Mouse (Mus musculus) forebrain, embryonic 11.5 days (tissue): Measurements from ENCODE around the gene Gm49395. TPM values are rescaled to one million over a fixed set of nuclear protein-coding genes. Genes with fewer than 3 reads are reported as not detected.

Source experiments
- ATAC-seq: fragments of 200-750 bp; cut with Nextera tagmentation; replicated peaks from 2 replicates; pipeline ENCODE4 v1.8.0; 2017; ENCODE audit warnings: moderate TSS enrichment; ENCODE audit not compliant: low FRiP score
- DNase-seq: peaks from one replicate; pipeline ENCODE4 v3.0.0-alpha.2; 2017; ENCODE audit warnings: low spot score
- H3K27ac ChIP-seq: fragments of 300-500 bp; sonication (generic); 2 replicates; pipeline ENCODE4 v1.5.1; 2014; ENCODE audit warnings: low read depth, low read length
- H3K27me3 ChIP-seq: fragments of 300-500 bp; sonication (generic); 2 replicates; pipeline ENCODE4 v1.6.1; 2014; ENCODE audit warnings: mild to moderate bottlenecking, low read length, mixed read lengths; ENCODE audit not compliant: control insufficient read depth, insufficient read depth
- H3K36me3 ChIP-seq: fragments of 300-500 bp; sonication (generic); 2 replicates; pipeline ENCODE4 v1.6.1; 2014; ENCODE audit warnings: mild to moderate bottlenecking, low read length, moderate library complexity, mixed read lengths; ENCODE audit not compliant: control insufficient read depth, insufficient read depth
- H3K4me1 ChIP-seq: fragments of 300-500 bp; sonication (generic); replicated peaks from 2 replicates; pipeline ENCODE4 v1.6.1; 2014; ENCODE audit warnings: low read length, mixed read lengths; ENCODE audit not compliant: control insufficient read depth, insufficient read depth
- H3K4me2 ChIP-seq: fragments of 300-500 bp; sonication (generic); 2 replicates; pipeline ENCODE4 v1.6.1; 2014; ENCODE audit warnings: low read depth, mild to moderate bottlenecking, low read length, moderate library complexity, mixed read lengths; ENCODE audit not compliant: severe bottlenecking
- H3K4me3 ChIP-seq: fragments of 300-500 bp; sonication (generic); 2 replicates; pipeline ENCODE4 v1.5.1; 2014; ENCODE audit warnings: low read depth, low read length
- H3K9ac ChIP-seq: fragments of 300-500 bp; sonication (generic); 2 replicates; pipeline ENCODE4 v1.6.1; 2014; ENCODE audit warnings: low read length
- H3K9me3 ChIP-seq: fragments of 300-500 bp; sonication (generic); 2 replicates; pipeline ENCODE4 v1.6.1; 2016; ENCODE audit warnings: low read length, mixed read lengths; ENCODE audit not compliant: control insufficient read depth
- WGBS: fragments of 180-500 bp; shearing (Covaris S2); extraction: QIAGEN DNeasy Blood & Tissue Kit; methylation state at CpG from one replicate; pipeline ENCODE4 v1.1.7; 2014; 5-methylcytosine and 5-hydroxymethylcytosine counted together
- polyA plus RNA-seq: library from polyadenylated mRNA; unstranded; fragments of >200 nt; fragmentation: Nextera tagmentation; extraction: Ambion mirVana; gene quantifications from 2 replicates; pipeline ENCODE4 v1.2.1, GENCODE M21; 2014

The Gm49395 gene
- polyA plus RNA-seq, 1 experiment from 2014 or later: 4.4 TPM

GRCm38 (mm10) chr13:115022117-115022787 is 79.5 kb downstream of the Gm49395 start:
- DNase-seq: no peak
- H3K27me3 ChIP-seq: no peaks in the 10 kb centered on the region
- no peaks in the 10 kb centered on the region for H3K36me3 ChIP-seq
- no peaks in the 10 kb centered on the region for H3K4me1 ChIP-seq
- 91% methylated on average over 6 of the region's 6 CpGs for WGBS
- H3K4me3 ChIP-seq: no peak overlapping the region
- H3K4me2 ChIP-seq: no peak overlapping the region
- no peak for ATAC-seq
- H3K27ac ChIP-seq: no peak overlapping the region
- no peaks in the 10 kb centered on the region for H3K9me3 ChIP-seq
- H3K9ac ChIP-seq: no peak overlapping the region

GRCm38 (mm10) chr13:115021411-115021810 is 80.3 kb downstream of the Gm49395 start:
- Histone ChIP-seq H3K9ac (no peak overlapping the region), H3K9me3 (no peaks in the 10 kb centered on the region), H3K4me3 (no peak overlapping the region), H3K4me1 (no peaks in the 10 kb centered on the region), H3K36me3 (no peaks in the 10 kb centered on the region), H3K27me3 (no peaks in the 10 kb centered on the region), H3K27ac (no peak overlapping the region), H3K4me2 (no peak overlapping the region)
- WGBS: 82% methylated on average over 10 of the region's 10 CpGs
- DNase-seq (no peak), ATAC-seq (no peak)

GRCm38 (mm10) chr13:115020727-115021126 is 81.0 kb downstream of the Gm49395 start:
- no peaks in the 10 kb centered on the region for H3K4me1 ChIP-seq
- DNase-seq: no peak
- WGBS: 94% methylated on average over 4 of the region's 4 CpGs
- H3K4me3 ChIP-seq: no peak overlapping the region
- H3K36me3 ChIP-seq: no peaks in the 10 kb centered on the region
- H3K27me3 ChIP-seq: no peaks in the 10 kb centered on the region
- no peak for ATAC-seq
- no peak overlapping the region for H3K4me2 ChIP-seq
- no peak overlapping the region for H3K9ac ChIP-seq
- no peaks in the 10 kb centered on the region for H3K9me3 ChIP-seq
- H3K27ac ChIP-seq: no peak overlapping the region

- H3K9me3 ChIP-seq: no peaks in the 10 kb centered on the region
- ATAC-seq (no peak), DNase-seq (no peak)
- H3K27me3 ChIP-seq: no peaks in the 10 kb centered on the region
- no peak overlapping the region for H3K9ac ChIP-seq
- no peak overlapping the region for H3K27ac ChIP-seq
- H3K36me3 ChIP-seq: no peaks in the 10 kb centered on the region
- 91% methylated on average over 9 of the region's 9 CpGs for WGBS
- H3K4me3 ChIP-seq: no peak overlapping the region
- H3K4me2 ChIP-seq: no peak overlapping the region
- H3K4me1 ChIP-seq: no peaks in the 10 kb centered on the region
Measured at GRCm38 (mm10) chr13:115017545-115017944, 84.2 kb downstream of the Gm49395 start.

- 66% methylated on average over 6 of the region's 6 CpGs for WGBS
- Histone ChIP-seq H3K27ac (no peak overlapping the region), H3K4me3 (no peak overlapping the region), H3K36me3 (no peaks in the 10 kb centered on the region), H3K27me3 (no peaks in the 10 kb centered on the region), H3K9me3 (no peaks in the 10 kb centered on the region), H3K9ac (no peak overlapping the region), H3K4me2 (no peak overlapping the region), H3K4me1 (no peaks in the 10 kb centered on the region)
- no peak for DNase-seq
- no peak for ATAC-seq
Measured at GRCm38 (mm10) chr13:115011547-115011946, 90.2 kb downstream of the Gm49395 start.

- no peak overlapping the region for H3K4me2 ChIP-seq
- no peak overlapping the region for H3K27ac ChIP-seq
- no peaks in the 10 kb centered on the region for H3K9me3 ChIP-seq
- no peak for ATAC-seq
- H3K4me1 ChIP-seq: 0 out of 2 replicates have a peak, but pooled peaks cover 3% of the 10 kb centered on the region
- H3K9ac ChIP-seq: no peak overlapping the region
- no peaks in the 10 kb centered on the region for H3K36me3 ChIP-seq
- DNase-seq: no peak
- WGBS: 49% methylated on average over 9 of the region's 9 CpGs
- H3K4me3 ChIP-seq: no peak overlapping the region
- H3K27me3 ChIP-seq: no peaks in the 10 kb centered on the region
Measured at GRCm38 (mm10) chr13:115006213-115006835, 95.4 kb downstream of the Gm49395 start.

GRCm38 (mm10) chr13:115005342-115005741 is 96.4 kb downstream of the Gm49395 start:
- ATAC-seq: no peak

GRCm38 (mm10) chr13:115003444-115004053 is 98.2 kb downstream of the Gm49395 start:
- Histone ChIP-seq H3K4me3 (no peak overlapping the region), H3K4me2 (no peak overlapping the region), H3K4me1 (0 out of 2 replicates have a peak, but pooled peaks cover 3% of the 10 kb centered on the region), H3K27ac (no peak overlapping the region), H3K27me3 (no peaks in the 10 kb centered on the region), H3K9ac (no peak overlapping the region), H3K36me3 (no peaks in the 10 kb centered on the region), H3K9me3 (no peaks in the 10 kb centered on the region)
- no peak for DNase-seq
- ATAC-seq: no peak
- 58% methylated on average over 6 of the region's 7 CpGs for WGBS

More at GRCm38 (mm10) chr13:115005342-115005741, 96.4 kb downstream of the Gm49395 start:
- Histone ChIP-seq H3K4me1 (0 out of 2 replicates have a peak, but pooled peaks cover 3% of the 10 kb centered on the region), H3K36me3 (no peaks in the 10 kb centered on the region), H3K27me3 (no peaks in the 10 kb centered on the region), H3K27ac (no peak overlapping the region), H3K9me3 (no peaks in the 10 kb centered on the region), H3K4me3 (no peak overlapping the region), H3K4me2 (no peak overlapping the region), H3K9ac (no peak overlapping the region)
- WGBS: 90% methylated on average over 6 of the region's 6 CpGs
- DNase-seq: no peak
